Mouse (Mus musculus) stomach, embryonic 15.5 days (tissue): Measurements from ENCODE around the gene Golph3. TPM values are rescaled to one million over a fixed set of nuclear protein-coding genes. Genes with fewer than 3 reads are reported as not detected.

Experiments used
- polyA plus RNA-seq: library from polyadenylated mRNA; unstranded; fragments of >200 nt; fragmentation: Nextera tagmentation; extraction: Ambion mirVana; gene quantifications from 2 replicates; pipeline ENCODE4 v1.2.1, GENCODE M21; 2015

Gene Golph3
- polyA plus RNA-seq, 1 experiment from 2014 or later: 91.4 TPM

Other genes starting within 250 kb of the Golph3 start
- gene Zfr, start 203.6 kb upstream of the Golph3 start, polyA plus RNA-seq: 101 and 105 TPM in 2 replicates
- 14.9 and 18.8 TPM in 2 replicates for gene Mtmr12, start 116.4 kb upstream of the Golph3 start, polyA plus RNA-seq
- gene 1810049J17Rik, start 449 bp downstream of the Golph3 start, polyA plus RNA-seq: 0.39 TPM in 1 of 2 replicates, not detected in the other